Mouse (Mus musculus) brain, embryonic 14.5 days (tissue): ENCODE measurements around the gene Fam189b.
A peak's percentile ranks its signal among the peaks of the same experiment; 100 is the strongest.

Source experiments
- CTCF ChIP-seq: fragments of 200-500 bp; IDR thresholded peaks from 2 replicates; pipeline ENCODE4 v1.5.1; 2012; ENCODE audit warnings: inconsistent platforms, mild to moderate bottlenecking, moderate library complexity, borderline replicate concordance; ENCODE audit not compliant: insufficient read depth, insufficient read length; ENCODE audit errors: extremely low read depth
- POLR2A ChIP-seq: fragments of 200-500 bp; IDR thresholded peaks from 2 replicates; pipeline ENCODE4 v1.6.1; 2012; ENCODE audit warnings: mild to moderate bottlenecking, inconsistent platforms, borderline replicate concordance; ENCODE audit not compliant: poor library complexity, insufficient read depth, insufficient read length, severe bottlenecking; ENCODE audit errors: extremely low read depth

DNA sequence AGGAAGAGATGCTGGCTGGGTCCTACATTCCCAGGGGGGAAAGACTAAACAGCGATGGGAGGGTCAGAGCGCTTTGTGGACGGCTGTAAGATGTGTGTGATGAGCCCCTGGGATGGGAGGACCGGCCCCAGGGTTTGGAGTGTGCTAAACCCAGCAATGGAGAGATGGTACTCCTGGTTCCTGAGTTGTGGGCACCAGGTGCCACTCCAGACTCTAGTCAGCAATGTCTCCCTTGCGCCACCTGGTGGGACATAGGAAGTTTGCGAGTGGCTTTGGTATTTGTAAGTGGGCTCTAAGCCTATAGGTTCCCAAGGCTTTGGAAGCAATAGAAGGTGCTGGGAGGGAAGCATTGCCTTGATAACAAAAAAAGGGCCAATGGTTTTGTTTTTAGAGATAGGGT lies 32.9 kb downstream of the Fam189b start:
- no peak for TF ChIP-seq POLR2A
- TF ChIP-seq CTCF = peak; percentile 90
